24 mouse cellular contexts compared by ENCODE assay signal in genomic region chr6:31946572-31946971, GRCm38 (mm10).
DNase-seq lines count a peak whose midpoint lies in the region; ATAC-seq and TF ChIP-seq lines count a peak whose summit lies in the region.
"Had no signal": no experiment of that assay in that cellular context is flagged by ENCODE, and none has a peak within 500 bp of the region (broad histone marks: within the 10 kb centered on the region; RNA-seq: fewer than 3 reads in every experiment).

No protein-coding gene starts in this region.

- no peaks in the 10 kb centered on the region for H3K9me3 ChIP-seq in lung, postnatal 0 days (ENCODE audit: low read length)
- H3K9me3 ChIP-seq: embryonic facial prominence, embryonic 10.5 days; embryonic facial prominence, embryonic 12.5 days; forebrain, embryonic 13.5 days; forebrain, embryonic 15.5 days; G1E had no signal

- intact Hi-C loops in left cerebral cortex, postnatal 4 days (cut with DNase I) = no loop called here

- no peak overlapping the region for H3K9ac ChIP-seq in lung, postnatal 0 days (replicated peaks; ENCODE audit: low read depth)
- H3K9ac ChIP-seq: embryonic facial prominence, embryonic 12.5 days; forebrain, embryonic 13.5 days; forebrain, embryonic 15.5 days; forebrain, postnatal 0 days had no signal

- H3K27ac ChIP-seq in lung, postnatal 0 days (ENCODE audit: low read length) = no peak overlapping the region
- H3K27ac ChIP-seq: embryonic facial prominence, embryonic 10.5 days; embryonic facial prominence, embryonic 12.5 days had no signal

- no peaks in the 10 kb centered on the region for H3K4me1 ChIP-seq in lung, postnatal 0 days (ENCODE audit: insufficient read depth, low read depth, low read length)
- H3K4me1 ChIP-seq: embryonic facial prominence, embryonic 10.5 days had no signal

- no peak for TF ChIP-seq CTCF in lung, postnatal 0 days (IDR thresholded peaks at IDR 0.05)

- no peak overlapping the region for H3K4me3 ChIP-seq in lung, postnatal 0 days (ENCODE audit: low read depth, low read length)
- H3K4me3 ChIP-seq: embryonic facial prominence, embryonic 10.5 days; embryonic facial prominence, embryonic 12.5 days; forebrain, embryonic 13.5 days; forebrain, embryonic 15.5 days had no signal

- no peak overlapping the region for H3K4me2 ChIP-seq in lung, postnatal 0 days (replicated peaks; ENCODE audit: low read depth, low read length)
- H3K4me2 ChIP-seq: embryonic facial prominence, embryonic 12.5 days; forebrain, embryonic 13.5 days; forebrain, embryonic 15.5 days had no signal

- H3K36me3 ChIP-seq in lung, postnatal 0 days (ENCODE audit: insufficient read depth, low read length) = no peaks in the 10 kb centered on the region
- H3K36me3 ChIP-seq: embryonic facial prominence, embryonic 10.5 days; embryonic facial prominence, embryonic 12.5 days; forebrain, embryonic 15.5 days; G1E had no signal

- no peak for TF ChIP-seq EP300 in lung, postnatal 0 days (IDR thresholded peaks at IDR 0.05)

- no peak for ATAC-seq in lung, postnatal 0 days
- ATAC-seq in inflammation-experienced regulatory T-cells, adult 6 months = no peak
- ATAC-seq: activated CD4-positive, CD25-positive, alpha-beta regulatory T cell, adult 4 months; CD4-positive, CD25-positive, alpha-beta regulatory T cell, adult 4 months; forebrain, embryonic 13.5 days; forebrain, embryonic 15.5 days; forebrain, postnatal 0 days; Patski had no signal

- WGBS in lung, postnatal 0 days = 72% methylated on average over 5 of the region's 5 CpGs

- DNase-seq in left cerebral cortex, postnatal 4 days = peak; percentile 29
- no peak for DNase-seq in left cerebral cortex, adult 18-20 months (ENCODE audit: low spot score in 2 of 2)
- peak; percentile 18 for DNase-seq in lung, postnatal 10 days
- DNase-seq in lung, postnatal 0 days (ENCODE audit: low spot score) = no peak
- DNase-seq in 416B (ENCODE audit: low read depth) = peak; percentile 4
- DNase-seq: adrenal gland, adult 8-10 months; adrenal gland, postnatal 14 days; adrenal gland, postnatal 36 days; B cell, adult 2 months; cerebellum, adult 11 months; cerebellum, adult 18-20 months; cerebellum, adult 8-10 months; cerebellum, adult 9-11 months; cerebellum, postnatal 25 days; forebrain, postnatal 0 days had no signal

- H3K27me3 ChIP-seq in lung, postnatal 0 days (replicated peaks; ENCODE audit: insufficient read depth, low read length) = no peaks in the 10 kb centered on the region
- H3K27me3 ChIP-seq: embryonic facial prominence, embryonic 12.5 days; forebrain, embryonic 13.5 days; forebrain, embryonic 15.5 days had no signal

Comparison
In these comparisons a context has a peak if more than half of its experiments do, and no peak if none do; other contexts are left out.
1. DNase-seq: peak in left cerebral cortex, postnatal 4 days (single experiment), lung, postnatal 10 days (single experiment) and 416B (single experiment); none in left cerebral cortex, adult 18-20 months (0 of 2) and lung, postnatal 0 days (single experiment).